Mouse (Mus musculus) MEL (cell line): ENCODE results near the gene Trim47. TPM values are rescaled to one million over a fixed set of nuclear protein-coding genes. Genes with fewer than 3 reads are reported as not detected.

Experiments used
- DNase-seq: peaks from one replicate; pipeline ENCODE4 v3.0.0; 2011; ENCODE audit warnings: low read depth, low spot score
- H3K27ac ChIP-seq: 2 replicates; pipeline ENCODE4 v1.5.1; 2012; ENCODE audit warnings: low read depth, mild to moderate bottlenecking, control low read depth, low read length, moderate library complexity; ENCODE audit not compliant: control insufficient read depth
- H3K27me3 ChIP-seq, 2 experiments: fragments of 150-350 bp in 1 of 2; sonication (generic) in 1 of 2; 2 replicates each; pipeline ENCODE4 v1.6.1; 2012; ENCODE audit warnings: low read length in 2 of 2, mild to moderate bottlenecking in 2 of 2, improper control_type of control experiment in 1 of 2, moderate library complexity in 1 of 2; ENCODE audit not compliant: insufficient read depth in 2 of 2, control insufficient read depth in 1 of 2
- H3K36me3 ChIP-seq, 2 experiments: 2 replicates each; pipeline ENCODE4 v1.6.1; 2012 to 2014; ENCODE audit warnings: low read length in 2 of 2, improper control_type of control experiment in 1 of 2, inconsistent platforms in 1 of 2, mild to moderate bottlenecking in 1 of 2; ENCODE audit not compliant: insufficient read depth in 2 of 2, control insufficient read depth in 1 of 2
- H3K4me1 ChIP-seq, 2 experiments: fragments of 150-350 bp in 1 of 2; sonication (generic) in 1 of 2; 2 replicates each; pipeline ENCODE4 v1.6.1; 2012; ENCODE audit warnings: low read length in 2 of 2, improper control_type of control experiment in 1 of 2, mild to moderate bottlenecking in 1 of 2; ENCODE audit not compliant: insufficient read depth in 2 of 2, control insufficient read depth in 1 of 2
- H3K4me3 ChIP-seq, 2 experiments: fragments of 150-350 bp in 1 of 2; sonication (generic) in 1 of 2; 2 replicates each; pipeline ENCODE4 v1.5.1; 2012; ENCODE audit warnings: low read depth in 2 of 2, low read length in 2 of 2, mild to moderate bottlenecking in 2 of 2, moderate library complexity in 2 of 2, control low read depth in 1 of 2, improper control_type of control experiment in 1 of 2; ENCODE audit not compliant: control insufficient read depth in 1 of 2, insufficient read depth in 1 of 2
- H3K79me2 ChIP-seq: 2 replicates; pipeline ENCODE4 v1.6.1; 2012; ENCODE audit warnings: mild to moderate bottlenecking, low read length, moderate library complexity; ENCODE audit not compliant: control insufficient read depth, poor library complexity, insufficient read depth
- H3K9ac ChIP-seq: 2 replicates; pipeline ENCODE4 v1.6.1; 2012; ENCODE audit warnings: low read depth, mild to moderate bottlenecking, control low read depth, low read length, moderate library complexity; ENCODE audit not compliant: control insufficient read depth, poor library complexity, severe bottlenecking
- H3K9me3 ChIP-seq: fragments of 150-350 bp; sonication (generic); replicated peaks from 2 replicates; pipeline ENCODE4 v1.6.1; 2012; ENCODE audit warnings: mild to moderate bottlenecking, low read length, improper control_type of control experiment, moderate library complexity; ENCODE audit not compliant: insufficient read depth
- BHLHE40 ChIP-seq: IDR thresholded peaks from 2 replicates; pipeline ENCODE4 v1.6.1; 2012; ENCODE audit warnings: low read depth, mild to moderate bottlenecking, inconsistent platforms, low read length, improper control_type of control experiment, borderline replicate concordance
- CHD1 ChIP-seq: IDR thresholded peaks from 2 replicates; pipeline ENCODE4 v1.6.1; 2012; ENCODE audit warnings: low read depth, mild to moderate bottlenecking, inconsistent platforms, low read length, improper control_type of control experiment
- CHD2 ChIP-seq: IDR thresholded peaks from 2 replicates; pipeline ENCODE4 v1.6.1; 2011; ENCODE audit warnings: low read length, improper control_type of control experiment
- E2F4 ChIP-seq: IDR thresholded peaks from 2 replicates; pipeline ENCODE4 v1.6.1; 2011; ENCODE audit warnings: low read depth, low read length, improper control_type of control experiment, borderline replicate concordance
- ELF1 ChIP-seq: IDR thresholded peaks from 2 replicates; pipeline ENCODE4 v1.6.1; 2014; ENCODE audit warnings: low read depth, mild to moderate bottlenecking, inconsistent platforms, low read length, improper control_type of control experiment, moderate library complexity
- EP300 ChIP-seq, 2 experiments: IDR thresholded peaks; 2 replicates each; pipeline ENCODE4 v1.6.1; 2011; ENCODE audit warnings: improper control_type of control experiment in 2 of 2, low read length in 2 of 2, low read depth in 1 of 2, mild to moderate bottlenecking in 1 of 2
- ETS1 ChIP-seq: IDR thresholded peaks from 2 replicates; pipeline ENCODE4 v1.6.1; 2012; ENCODE audit warnings: low read depth, mild to moderate bottlenecking, inconsistent platforms, low read length, improper control_type of control experiment, moderate library complexity
- GABPA ChIP-seq: IDR thresholded peaks from 2 replicates; pipeline ENCODE4 v1.6.1; 2012; ENCODE audit warnings: low read depth, mild to moderate bottlenecking, inconsistent platforms, low read length, improper control_type of control experiment, moderate library complexity
- GATA1 ChIP-seq: IDR thresholded peaks from 2 replicates; pipeline ENCODE4 v1.6.1; 2011; ENCODE audit warnings: low read depth, low read length, improper control_type of control experiment
- HCFC1 ChIP-seq: IDR thresholded peaks from 2 replicates; pipeline ENCODE4 v1.6.1; 2012; ENCODE audit warnings: low read depth, mild to moderate bottlenecking, inconsistent platforms, low read length, improper control_type of control experiment, moderate library complexity
- JUND ChIP-seq: IDR thresholded peaks from 2 replicates; pipeline ENCODE4 v1.6.1; 2011; ENCODE audit warnings: low read depth, mild to moderate bottlenecking, improper control_type of control experiment, low read length
- MAFK ChIP-seq: IDR thresholded peaks from 2 replicates; pipeline ENCODE4 v1.6.1; 2011; ENCODE audit warnings: low read depth, mild to moderate bottlenecking, low read length, improper control_type of control experiment, borderline replicate concordance
- MAX ChIP-seq: IDR thresholded peaks from 2 replicates; pipeline ENCODE4 v1.6.1; 2011; ENCODE audit warnings: low read length, improper control_type of control experiment
- MAZ ChIP-seq: IDR thresholded peaks from 2 replicates; pipeline ENCODE4 v1.6.1; 2012; ENCODE audit warnings: low read depth, mild to moderate bottlenecking, inconsistent platforms, low read length, improper control_type of control experiment
- MEF2A ChIP-seq: IDR thresholded peaks from 2 replicates; pipeline ENCODE4 v1.6.1; 2014; ENCODE audit warnings: low read depth, mild to moderate bottlenecking, inconsistent platforms, low read length, improper control_type of control experiment; ENCODE audit not compliant: poor library complexity, insufficient replicate concordance, severe bottlenecking; ENCODE audit errors: extremely low read depth
- MXI1 ChIP-seq: IDR thresholded peaks from 2 replicates; pipeline ENCODE4 v1.6.1; 2011; ENCODE audit warnings: mild to moderate bottlenecking, low read depth, low read length, improper control_type of control experiment
- MYB ChIP-seq: IDR thresholded peaks from 2 replicates; pipeline ENCODE4 v1.6.1; 2011; ENCODE audit warnings: mild to moderate bottlenecking, low read depth, low read length, improper control_type of control experiment
- MYC ChIP-seq: IDR thresholded peaks from 2 replicates; pipeline ENCODE4 v1.6.1; 2011; ENCODE audit warnings: low read depth, mild to moderate bottlenecking, low read length, improper control_type of control experiment, moderate library complexity
- NELFE ChIP-seq: IDR thresholded peaks from 2 replicates; pipeline ENCODE4 v1.6.1; 2011; ENCODE audit warnings: low read depth, low read length, improper control_type of control experiment
- NRF1 ChIP-seq: IDR thresholded peaks from 2 replicates; pipeline ENCODE4 v1.6.1; 2014; ENCODE audit warnings: low read depth, mild to moderate bottlenecking, inconsistent platforms, low read length, improper control_type of control experiment, moderate library complexity; ENCODE audit not compliant: poor library complexity, insufficient read depth, severe bottlenecking
- POLR2A ChIP-seq, 2 experiments: IDR thresholded peaks; 2 replicates each; pipeline ENCODE4 v1.6.1; 2011 to 2012; ENCODE audit warnings: low read length in 2 of 2, mild to moderate bottlenecking in 2 of 2, control low read depth in 1 of 2, improper control_type of control experiment in 1 of 2, low read depth in 1 of 2, moderate library complexity in 1 of 2; ENCODE audit not compliant: control insufficient read depth in 1 of 2, insufficient read depth in 1 of 2, poor library complexity in 1 of 2
- POLR2AphosphoS2 ChIP-seq: IDR thresholded peaks from 2 replicates; pipeline ENCODE4 v1.6.1; 2011; ENCODE audit warnings: low read length, improper control_type of control experiment
- POLR2AphosphoS5 ChIP-seq: IDR thresholded peaks from 2 replicates; pipeline ENCODE4 v1.6.1; 2012; ENCODE audit warnings: low read depth, borderline replicate concordance, mild to moderate bottlenecking, inconsistent platforms, low read length, moderate library complexity, mixed read lengths
- RCOR1 ChIP-seq: IDR thresholded peaks from 2 replicates; pipeline ENCODE4 v1.6.1; 2012; ENCODE audit warnings: low read depth, mild to moderate bottlenecking, inconsistent platforms, low read length, improper control_type of control experiment
- SIN3A ChIP-seq: IDR thresholded peaks from 2 replicates; pipeline ENCODE4 v1.6.1; 2012; ENCODE audit warnings: low read length, improper control_type of control experiment, inconsistent platforms
- SMC3 ChIP-seq: IDR thresholded peaks from 2 replicates; pipeline ENCODE4 v1.6.1; 2011; ENCODE audit warnings: low read depth, low read length, improper control_type of control experiment
- TAL1 ChIP-seq: IDR thresholded peaks from 2 replicates; pipeline ENCODE4 v1.6.1; 2012; ENCODE audit warnings: mild to moderate bottlenecking, inconsistent platforms, low read length, moderate library complexity, mixed read lengths
- TBP ChIP-seq: IDR thresholded peaks from 2 replicates; pipeline ENCODE4 v1.8.0; 2011; ENCODE audit warnings: low read depth, low read length, improper control_type of control experiment
- TCF12 ChIP-seq: IDR thresholded peaks from 2 replicates; pipeline ENCODE4 v1.6.1; 2014; ENCODE audit warnings: low read depth, mild to moderate bottlenecking, inconsistent platforms, low read length, improper control_type of control experiment, moderate library complexity
- UBTF ChIP-seq: IDR thresholded peaks from 2 replicates; pipeline ENCODE4 v1.6.1; 2012; ENCODE audit warnings: low read depth, mild to moderate bottlenecking, inconsistent platforms, low read length, improper control_type of control experiment, moderate library complexity, borderline replicate concordance; ENCODE audit not compliant: insufficient read depth
- USF1 ChIP-seq: IDR thresholded peaks from 2 replicates; pipeline ENCODE4 v1.6.1; 2014; ENCODE audit warnings: low read depth, mild to moderate bottlenecking, inconsistent platforms, low read length, improper control_type of control experiment, moderate library complexity
- ZNF384 ChIP-seq: IDR thresholded peaks from 2 replicates; pipeline ENCODE4 v1.6.1; 2012; ENCODE audit warnings: low read depth, mild to moderate bottlenecking, inconsistent platforms, low read length, improper control_type of control experiment
- polyA plus RNA-seq, 2 experiments: library from polyadenylated mRNA; stranded (reverse) in 1 of 2; unstranded in 1 of 2; fragments of >175 nt in 1 of 2; fragments of >200 nt in 1 of 2; gene quantifications; 2 replicates each; pipeline versions ENCODE4 v1.2.1 to v1.2.4; 2012; ENCODE audit warnings: low replicate concordance in 2 of 2, low read depth in 1 of 2; ENCODE audit not compliant: insufficient read length in 2 of 2, insufficient read depth in 1 of 2, missing spikeins in 1 of 2
- total RNA-seq: library from RNA; depleted of rRNA; stranded (reverse); fragments of 300-350 nt; gene quantifications from 2 replicates; pipeline ENCODE4 v1.2.3, GENCODE M21; 2012

Trim47 gene
- total and polyA plus RNA-seq, 3 experiments: 5.6 to 6.7 TPM; not detected in 1

- TF ChIP-seq TCF12 (peak; percentile 39; the same call in 1 of the 2 replicates), GATA1 (no peak), UBTF (no peak), E2F4 (no peak), MYC (no peak)
Observed at GRCm38 (mm10) chr11:116077446-116078204, 49.4 kb downstream of the Trim47 start, which contains the start of gene Unc13d (continued).

GRCm38 (mm10) chr11:116076836-116077235, 50.2 kb downstream of the Trim47 start:
- peak; percentile 94 for DNase-seq
- Histone ChIP-seq H3K4me1 (peaks cover 11 to 21% of the 10 kb centered on the region in 2 experiments), H3K4me3 (peak overlapping the region; percentile 59 to 78), H3K79me2 (peaks cover 21% of the 10 kb centered on the region), H3K9ac (peak overlapping the region; percentile 94), H3K27me3 (no peaks in the 10 kb centered on the region), H3K27ac (peak overlapping the region; percentile 97), H3K9me3 (no peaks in the 10 kb centered on the region), H3K36me3 (peaks cover 0 to 21% of the 10 kb centered on the region in 2 experiments; a peak in 2 of 4 replicates)
- TF ChIP-seq MAFK (no peak), USF1 (no peak), GABPA (no peak), GATA1 (peak; percentile 92), BHLHE40 (peak; percentile 55; the same call in 1 of the 2 replicates), MYC (peak; percentile 75; the same call in 1 of the 2 replicates), ZNF384 (no peak), MEF2A (peak; percentile 57; the same call in 1 of the 2 replicates), NRF1 (no peak), CHD2 (peak; percentile 31; the same call in 1 of the 2 replicates), SMC3 (no peak; the same call in 1 of the 2 replicates), TAL1 (peak; percentile 95), EP300 (IDR thresholded peaks at IDR 0.05; ENCODE audit: low read depth in 1 of 2, low read length in 2 of 2) (peak; percentile 86 to 95), MYB (peak; percentile 57; the same call in 1 of the 2 replicates), JUND (no peak), POLR2AphosphoS2 (peak; percentile 94), CHD1 (0 out of 2 replicates have a peak, but pooled peaks have one; percentile 20), MAX (peak; percentile 75), MXI1 (peak; percentile 62; the same call in 1 of the 2 replicates), SIN3A (peak; percentile 97), TBP (peak; percentile 86), POLR2AphosphoS5 (0 out of 2 replicates have a peak, but pooled peaks have one; percentile 39), POLR2A (IDR thresholded peaks at IDR 0.05; ENCODE audit: control insufficient read depth in 1 of 2, insufficient read depth in 1 of 2, low read depth in 1 of 2, low read length in 2 of 2, poor library complexity in 1 of 2) (peak; percentile 77 to 83; a peak in 3 of 4 replicates), MAZ (peak; percentile 98), HCFC1 (peak; percentile 78), TCF12 (peak; percentile 98), UBTF (no peak), RCOR1 (peak; percentile 74), ETS1 (peak; percentile 97), E2F4 (no peak), ELF1 (peak; percentile 82), NELFE (peak; percentile 87)
